Mouse (Mus musculus): ENCODE measurements around the gene 1110059G10Rik. TPM values are rescaled to one million over a fixed set of nuclear protein-coding genes. Genes with fewer than 3 reads are reported as not detected.

The 1110059G10Rik gene
- 10.2 and 10.8 TPM in 2 replicates for polyA plus RNA-seq (2012; rRNA removed)

GRCm38 (mm10) chr9:122950643-122951475, at the start of gene 1110059G10Rik, which contains the start of gene Kif15:
1110059G10Rik (minus strand) TSS chr9:122951000.
Kif15 (plus strand) TSS chr9:122951046.

DNA sequence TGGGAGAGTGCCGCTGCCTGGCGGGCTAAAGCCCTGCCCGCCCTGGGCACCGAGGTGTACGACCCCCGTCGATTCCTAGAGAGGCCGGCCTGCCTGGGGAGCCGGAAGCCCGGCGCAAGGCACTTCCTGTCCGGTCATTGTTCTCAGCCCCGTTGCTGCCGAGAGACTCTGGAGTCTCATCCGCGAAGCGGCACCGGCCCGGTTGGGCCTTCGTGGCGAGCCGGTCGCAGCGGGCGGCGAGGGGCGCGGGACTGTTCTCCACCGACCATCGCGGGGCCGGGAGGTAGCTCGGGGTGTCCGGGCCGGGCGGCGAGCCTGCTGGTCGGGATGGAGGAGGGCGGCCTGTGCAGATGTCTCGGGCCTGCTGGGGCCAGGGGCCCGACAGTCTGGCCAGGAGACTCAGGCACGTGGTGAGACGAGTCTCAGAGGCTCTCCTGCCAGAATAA, 27.8 kb downstream of the 1110059G10Rik start, which contains the start of gene Zfp105:
Zfp105 (plus strand) TSS at position 137 of the 446 bp plus-strand sequence.

Other genes with a start within 250 kb of the 1110059G10Rik start
- 0.01 TPM in 1 of 2 replicates, not detected in the other for gene Topaz1, start 203.7 kb downstream of the 1110059G10Rik start, polyA plus RNA-seq (2012; rRNA removed)
- 1.5 and 1.9 TPM in 2 replicates for gene Tcaim, start 145.5 kb downstream of the 1110059G10Rik start, polyA plus RNA-seq (2012; rRNA removed)
- gene Gm35549, start 107.0 kb downstream of the 1110059G10Rik start, polyA plus RNA-seq (2012; rRNA removed) = not detected in 2 replicates
- 19.0 and 22.4 TPM in 2 replicates for gene Zfp445, start 85.0 kb downstream of the 1110059G10Rik start, polyA plus RNA-seq (2012; rRNA removed)
- 0.63 and 0.71 TPM in 2 replicates for gene Zkscan7, start 65.3 kb downstream of the 1110059G10Rik start, polyA plus RNA-seq (2012; rRNA removed)
- gene Zfp105, start 27.9 kb downstream of the 1110059G10Rik start, polyA plus RNA-seq (2012; rRNA removed) = 1.2 and 1.3 TPM in 2 replicates
- gene Kif15, start within 50 bp of the 1110059G10Rik start, polyA plus RNA-seq (2012; rRNA removed) = 46.4 and 54.2 TPM in 2 replicates
- 3.5 and 3.8 TPM in 2 replicates for gene Tmem42, start 70.3 kb upstream of the 1110059G10Rik start, polyA plus RNA-seq (2012; rRNA removed)
- gene Tgm4, start 83.7 kb upstream of the 1110059G10Rik start, polyA plus RNA-seq (2012; rRNA removed) = 0.01 and 0.02 TPM in 2 replicates
- gene Zdhhc3, start 162.2 kb upstream of the 1110059G10Rik start, polyA plus RNA-seq (2012; rRNA removed) = 15.9 and 20.0 TPM in 2 replicates
- gene Exosc7, start 162.2 kb upstream of the 1110059G10Rik start, polyA plus RNA-seq (2012; rRNA removed) = 85.2 and 87.4 TPM in 2 replicates
- gene Clec3b, start 199.9 kb upstream of the 1110059G10Rik start, polyA plus RNA-seq (2012; rRNA removed) = 0.13 and 0.26 TPM in 2 replicates

Measured in liver, embryonic 14 days (tissue).